Mouse (Mus musculus) lung, postnatal 0 days (tissue): ENCODE measurements at regions not wholly inside any gene's neighbourhood (a gene's known extent, or its start where the extent isn't known, plus 50 kb on each side); places are given as distances from the start of the nearest gene placed in this dataset.

ENCODE experiments used
- CTCF ChIP-seq: IDR thresholded peaks from 2 replicates; pipeline ENCODE4 v1.5.1; 2016; ENCODE audit warnings: antibody characterized with exemption, mild to moderate bottlenecking
- EP300 ChIP-seq: IDR thresholded peaks from 2 replicates; pipeline ENCODE4 v1.6.1; 2016; ENCODE audit warnings: antibody characterized with exemption, mild to moderate bottlenecking, control low read depth

- no peak for TF ChIP-seq CTCF
- no peak for TF ChIP-seq EP300
Measured at GRCm38 (mm10) chr17:13566680-13567079, 193.7 kb upstream of the Afdn start.
